Mouse (Mus musculus): ENCODE measurements at regions not wholly inside any gene's neighbourhood (a gene's known extent, or its start where the extent isn't known, plus 50 kb on each side); places are given as distances from the start of the nearest gene placed in this dataset.

DNA sequence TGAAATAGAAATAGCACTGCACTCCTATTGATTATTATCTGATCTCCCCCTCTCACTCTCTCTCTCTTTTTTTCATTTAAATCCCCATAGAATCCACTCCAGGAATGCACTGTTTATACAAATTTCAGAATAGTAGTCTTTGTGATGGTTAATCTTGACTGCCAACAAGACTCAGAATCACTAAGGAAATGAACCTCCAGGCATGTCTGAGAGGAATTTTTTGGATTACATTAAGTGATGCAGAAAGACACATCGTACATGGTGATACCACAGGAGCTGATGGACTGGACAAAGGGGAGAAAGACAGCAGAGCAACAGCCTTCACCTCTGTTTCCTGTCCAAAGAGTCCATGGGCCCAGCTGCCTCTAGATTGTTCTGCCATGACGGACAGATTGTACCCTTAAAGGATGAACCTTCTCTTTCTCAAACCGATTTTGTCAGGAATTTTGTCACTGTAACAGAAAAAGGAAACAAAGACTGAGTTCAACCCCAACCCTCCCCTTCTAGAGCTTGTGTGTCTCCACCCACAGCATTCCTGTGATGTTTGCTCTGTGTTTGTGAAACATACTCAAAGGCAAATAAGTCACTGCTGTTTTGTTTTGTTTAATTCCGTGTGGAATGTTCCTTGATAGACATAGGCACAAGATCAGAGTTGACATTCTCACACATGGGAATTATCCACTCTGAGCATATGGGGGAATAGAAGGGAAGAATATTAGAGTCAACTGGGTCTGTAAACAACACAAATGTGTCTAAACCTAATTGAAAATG lies 59.1 kb upstream of the Gm34302 start:
- no peak for DNase-seq (ENCODE audit: low spot score)

- no peak for DNase-seq (ENCODE audit: low spot score)
Observed at GRCm38 (mm10) chr3:63538881-63539280, 55.2 kb upstream of the Gm34302 start.

- no peak for DNase-seq (ENCODE audit: low spot score)
Observed at GRCm38 (mm10) chr3:63534141-63534540, 50.5 kb upstream of the Gm34302 start.
